Mouse (Mus musculus): ENCODE measurements around the gene Rnf213.

GRCm38 (mm10) chr11:119404627-119405026 is 11.7 kb downstream of the Rnf213 start:
- TF ChIP-seq POLR2A (IDR thresholded peaks at IDR 0.05; ENCODE audit: borderline replicate concordance, control insufficient read depth, low read depth, low read length) = no peak
- peak; percentile 95 for TF ChIP-seq CTCF (IDR thresholded peaks at IDR 0.05; ENCODE audit: control insufficient read depth, insufficient read depth, low read length)

Data from bone marrow, adult 2 months (tissue).